Mouse (Mus musculus): ENCODE data around the gene Gata2. TPM values are rescaled to one million over a fixed set of nuclear protein-coding genes. Genes with fewer than 3 reads are reported as not detected.

Gata2 gene
- total and polyA plus RNA-seq, 2 experiments from 2014 or later: 17.2 to 19.3 TPM

DNA sequence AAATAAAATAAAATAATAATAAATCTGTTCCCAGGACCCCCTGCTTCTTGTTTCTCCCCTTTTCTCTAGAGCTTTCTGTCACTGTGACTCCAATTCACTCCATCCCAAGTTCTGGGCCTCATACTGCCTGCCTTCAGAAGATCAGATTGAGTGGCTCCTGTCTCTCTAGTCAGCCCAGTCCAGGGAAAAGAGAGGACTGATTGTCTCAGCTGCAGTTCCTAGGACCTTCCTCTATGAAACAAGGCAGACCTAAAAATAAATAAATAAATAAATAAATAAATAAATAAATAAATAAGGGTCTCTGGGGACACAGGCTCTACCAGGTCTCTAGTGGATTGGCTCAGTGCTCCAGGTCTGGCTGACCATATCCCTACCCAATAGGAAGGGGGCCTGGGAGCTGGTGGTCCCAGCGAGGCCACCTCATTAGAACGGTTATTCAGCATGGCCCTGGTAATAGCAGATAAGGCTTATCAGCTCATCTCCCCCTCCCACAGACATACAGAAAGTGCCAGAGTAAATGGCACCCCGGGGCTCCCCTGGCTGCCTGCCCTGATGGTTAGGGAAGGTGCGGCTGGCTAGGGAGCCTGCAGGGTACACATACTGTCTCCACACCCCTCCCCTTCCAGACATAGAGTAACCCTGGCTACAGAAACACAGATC, 2.1 kb upstream of the Gata2 start:
- H3K4me3 ChIP-seq (ENCODE audit: low read depth, low read length): no peak overlapping the region
- no peak overlapping the region for H3K4me2 ChIP-seq (ENCODE audit: low read depth, low read length, poor library complexity, severe bottlenecking)
- DNase-seq (ENCODE audit: low spot score): no peak
- H3K36me3 ChIP-seq (ENCODE audit: insufficient read depth, low read length): no peaks in the 10 kb centered on the region
- H3K27me3 ChIP-seq (ENCODE audit: insufficient read depth, low read length): peaks cover 46% of the 10 kb centered on the region
- no peaks in the 10 kb centered on the region for H3K9me3 ChIP-seq (ENCODE audit: low read length)
- 0 out of 2 replicates have a peak, but pooled peaks cover 2% of the 10 kb centered on the region for H3K4me1 ChIP-seq (ENCODE audit: insufficient read depth, low read length)
- ATAC-seq (ENCODE audit: low FRiP score): no peak; the same call in 1 of the 2 replicates
- no peak for TF ChIP-seq CTCF (IDR thresholded peaks at IDR 0.05)
- WGBS: 25% methylated on average over 4 of the region's 4 CpGs
- H3K27ac ChIP-seq (ENCODE audit: low read depth, low read length): no peak overlapping the region
- no peak overlapping the region for H3K9ac ChIP-seq (replicated peaks; ENCODE audit: low read length, poor library complexity, severe bottlenecking)

- DNase-seq (ENCODE audit: low spot score): no peak
- WGBS: 20% methylated on average over 8 of the region's 8 CpGs
- Histone ChIP-seq H3K9ac (replicated peaks; ENCODE audit: low read length, poor library complexity, severe bottlenecking) (no peak overlapping the region), H3K4me1 (ENCODE audit: insufficient read depth, low read length) (0 out of 2 replicates have a peak, but pooled peaks cover 2% of the 10 kb centered on the region), H3K36me3 (ENCODE audit: insufficient read depth, low read length) (no peaks in the 10 kb centered on the region), H3K4me3 (ENCODE audit: low read depth, low read length) (no peak overlapping the region), H3K4me2 (ENCODE audit: low read depth, low read length, poor library complexity, severe bottlenecking) (no peak overlapping the region), H3K27ac (ENCODE audit: low read depth, low read length) (no peak overlapping the region), H3K27me3 (ENCODE audit: insufficient read depth, low read length) (peaks cover 52% of the 10 kb centered on the region), H3K9me3 (ENCODE audit: low read length) (no peaks in the 10 kb centered on the region)
- ATAC-seq (ENCODE audit: low FRiP score): no peak
- TF ChIP-seq CTCF (IDR thresholded peaks at IDR 0.05): no peak
Observed at GRCm38 (mm10) chr6:88192756-88193155, 935 bp upstream of the Gata2 start.

- no peak for DNase-seq (ENCODE audit: low spot score)
Observed at GRCm38 (mm10) chr6:88194053-88194977, 624 bp downstream of the Gata2 start.

GRCm38 (mm10) chr6:88194978-88195325, 1.3 kb downstream of the Gata2 start:
- H3K27me3 ChIP-seq (ENCODE audit: insufficient read depth, low read length): peaks cover 61% of the 10 kb centered on the region
- H3K27ac ChIP-seq (ENCODE audit: low read depth, low read length): no peak overlapping the region
- no peaks in the 10 kb centered on the region for H3K9me3 ChIP-seq (ENCODE audit: low read length)
- no peak for DNase-seq (ENCODE audit: low spot score)
- H3K36me3 ChIP-seq (ENCODE audit: insufficient read depth, low read length): no peaks in the 10 kb centered on the region
- H3K4me2 ChIP-seq (ENCODE audit: low read depth, low read length, poor library complexity, severe bottlenecking): peak overlapping the region; percentile 51
- 4% methylated on average over 7 of the region's 7 CpGs for WGBS
- H3K9ac ChIP-seq (replicated peaks; ENCODE audit: low read length, poor library complexity, severe bottlenecking): 0 out of 2 replicates have a peak overlapping the region, but pooled peaks have one; percentile 24
- H3K4me3 ChIP-seq (ENCODE audit: low read depth, low read length): peak overlapping the region; percentile 36
- ATAC-seq (ENCODE audit: low FRiP score): no peak
- no peak for TF ChIP-seq CTCF (IDR thresholded peaks at IDR 0.05)
- no peaks in the 10 kb centered on the region for H3K4me1 ChIP-seq (ENCODE audit: insufficient read depth, low read length)

More at GRCm38 (mm10) chr6:88194053-88194977, 624 bp downstream of the Gata2 start:
- Histone ChIP-seq H3K36me3 (ENCODE audit: insufficient read depth, low read length) (no peaks in the 10 kb centered on the region), H3K27ac (ENCODE audit: low read depth, low read length) (peak overlapping the region; percentile 47), H3K27me3 (ENCODE audit: insufficient read depth, low read length) (peaks cover 55% of the 10 kb centered on the region), H3K9me3 (ENCODE audit: low read length) (no peaks in the 10 kb centered on the region), H3K4me3 (ENCODE audit: low read depth, low read length) (peak overlapping the region; percentile 36), H3K9ac (replicated peaks; ENCODE audit: low read length, poor library complexity, severe bottlenecking) (peak overlapping the region; percentile 55), H3K4me2 (ENCODE audit: low read depth, low read length, poor library complexity, severe bottlenecking) (peak overlapping the region; percentile 51), H3K4me1 (ENCODE audit: insufficient read depth, low read length) (0 out of 2 replicates have a peak, but pooled peaks cover 2% of the 10 kb centered on the region)
- WGBS: 1% methylated on average over 58 of the region's 58 CpGs
- no peak for TF ChIP-seq CTCF (IDR thresholded peaks at IDR 0.05)
- ATAC-seq (ENCODE audit: low FRiP score): no peak

- Histone ChIP-seq H3K9ac (replicated peaks; ENCODE audit: low read length, poor library complexity, severe bottlenecking) (peak overlapping the region; percentile 39; the same call in 1 of the 2 replicates), H3K4me1 (ENCODE audit: insufficient read depth, low read length) (no peaks in the 10 kb centered on the region), H3K27ac (ENCODE audit: low read depth, low read length) (no peak overlapping the region), H3K9me3 (ENCODE audit: low read length) (no peaks in the 10 kb centered on the region), H3K27me3 (ENCODE audit: insufficient read depth, low read length) (peaks cover 69% of the 10 kb centered on the region), H3K4me2 (ENCODE audit: low read depth, low read length, poor library complexity, severe bottlenecking) (peak overlapping the region; percentile 49), H3K4me3 (ENCODE audit: low read depth, low read length) (peak overlapping the region; percentile 32), H3K36me3 (ENCODE audit: insufficient read depth, low read length) (no peaks in the 10 kb centered on the region)
- whole genome bisulfite sequencing: 2% methylated on average over 33 of the region's 33 CpGs
- TF ChIP-seq CTCF (IDR thresholded peaks at IDR 0.05): no peak
- ATAC-seq (ENCODE audit: low FRiP score) (no peak), DNase-seq (ENCODE audit: low spot score) (no peak)
Observed at GRCm38 (mm10) chr6:88196054-88196732, 2.5 kb downstream of the Gata2 start.
